Mouse (Mus musculus): ENCODE data around the gene Cyb5r1. TPM values are rescaled to one million over a fixed set of nuclear protein-coding genes. Genes with fewer than 3 reads are reported as not detected.

Gene Cyb5r1
- polyA plus RNA-seq, 1 experiment from 2014 or later: 36.7 TPM

- no peaks in the 10 kb centered on the region for H3K27me3 ChIP-seq (ENCODE audit: control insufficient read depth, insufficient read depth, low read length)
These were observed 1.0 kb downstream of the Cyb5r1 start for GRCm38 (mm10) chr1:134406414-134406771.

GRCm38 (mm10) chr1:134408080-134408479 is 2.7 kb downstream of the Cyb5r1 start:
- H3K27ac ChIP-seq (ENCODE audit: low read depth, low read length): peak overlapping the region; percentile 78
- H3K27me3 ChIP-seq (ENCODE audit: control insufficient read depth, insufficient read depth, low read length): no peaks in the 10 kb centered on the region
- peaks cover 25% of the 10 kb centered on the region; the same call in 1 of the 2 replicates for H3K36me3 ChIP-seq (ENCODE audit: control insufficient read depth, insufficient read depth, low read length)
- no peaks in the 10 kb centered on the region for H3K9me3 ChIP-seq (ENCODE audit: control insufficient read depth, low read length)
- WGBS: 46% methylated on average over 8 of the region's 8 CpGs
- no peak overlapping the region for H3K9ac ChIP-seq (ENCODE audit: low read depth, low read length)
- no peak overlapping the region; the same call in 1 of the 2 replicates for H3K4me2 ChIP-seq (replicated peaks; ENCODE audit: low read depth, low read length)
- H3K4me1 ChIP-seq (ENCODE audit: control insufficient read depth, insufficient read depth, low read length): peaks cover 13% of the 10 kb centered on the region
- peak; percentile 62 for ATAC-seq (ENCODE audit: low FRiP score, low TSS enrichment)
- no peak overlapping the region for H3K4me3 ChIP-seq (ENCODE audit: low read length)

More at GRCm38 (mm10) chr1:134406414-134406771, 1.0 kb downstream of the Cyb5r1 start:
- Histone ChIP-seq H3K9me3 (ENCODE audit: control insufficient read depth, low read length) (no peaks in the 10 kb centered on the region), H3K4me2 (replicated peaks; ENCODE audit: low read depth, low read length) (peak overlapping the region; percentile 74), H3K9ac (ENCODE audit: low read depth, low read length) (peak overlapping the region; percentile 56), H3K4me1 (ENCODE audit: control insufficient read depth, insufficient read depth, low read length) (peaks cover 13% of the 10 kb centered on the region), H3K27ac (ENCODE audit: low read depth, low read length) (peak overlapping the region; percentile 72; the same call in 1 of the 2 replicates), H3K36me3 (ENCODE audit: control insufficient read depth, insufficient read depth, low read length) (peaks cover 25% of the 10 kb centered on the region; the same call in 1 of the 2 replicates), H3K4me3 (ENCODE audit: low read length) (peak overlapping the region; percentile 59)
- 0 out of 2 replicates have a peak, but pooled peaks have one; percentile 21 for ATAC-seq (ENCODE audit: low FRiP score, low TSS enrichment)
- 33% methylated on average over 8 of the region's 8 CpGs for WGBS

GRCm38 (mm10) chr1:134411706-134412629 is 6.6 kb downstream of the Cyb5r1 start:
- Histone ChIP-seq H3K4me3 (ENCODE audit: low read length) (no peak overlapping the region), H3K4me2 (replicated peaks; ENCODE audit: low read depth, low read length) (no peak overlapping the region), H3K36me3 (ENCODE audit: control insufficient read depth, insufficient read depth, low read length) (peaks cover 25% of the 10 kb centered on the region; the same call in 1 of the 2 replicates), H3K4me1 (ENCODE audit: control insufficient read depth, insufficient read depth, low read length) (peaks cover 26% of the 10 kb centered on the region), H3K27ac (ENCODE audit: low read depth, low read length) (no peak overlapping the region), H3K9ac (ENCODE audit: low read depth, low read length) (no peak overlapping the region), H3K27me3 (ENCODE audit: control insufficient read depth, insufficient read depth, low read length) (no peaks in the 10 kb centered on the region), H3K9me3 (ENCODE audit: control insufficient read depth, low read length) (no peaks in the 10 kb centered on the region)
- WGBS: 87% methylated on average over 9 of the region's 9 CpGs
- ATAC-seq (ENCODE audit: low FRiP score, low TSS enrichment): no peak

GRCm38 (mm10) chr1:134414038-134414437 is 8.7 kb downstream of the Cyb5r1 start:
- ATAC-seq (ENCODE audit: low FRiP score, low TSS enrichment): no peak
- peak overlapping the region; percentile 95 for H3K27ac ChIP-seq (ENCODE audit: low read depth, low read length)
- peak overlapping the region; percentile 53; the same call in 1 of the 2 replicates for H3K4me2 ChIP-seq (replicated peaks; ENCODE audit: low read depth, low read length)
- no peaks in the 10 kb centered on the region for H3K27me3 ChIP-seq (ENCODE audit: control insufficient read depth, insufficient read depth, low read length)
- peaks cover 23% of the 10 kb centered on the region; the same call in 1 of the 2 replicates for H3K36me3 ChIP-seq (ENCODE audit: control insufficient read depth, insufficient read depth, low read length)
- WGBS: 34% methylated on average over 2 of the region's 2 CpGs
- no peak overlapping the region for H3K9ac ChIP-seq (ENCODE audit: low read depth, low read length)
- H3K4me3 ChIP-seq (ENCODE audit: low read length): no peak overlapping the region
- no peaks in the 10 kb centered on the region for H3K9me3 ChIP-seq (ENCODE audit: control insufficient read depth, low read length)
- peaks cover 32% of the 10 kb centered on the region for H3K4me1 ChIP-seq (ENCODE audit: control insufficient read depth, insufficient read depth, low read length)

GRCm38 (mm10) chr1:134414501-134415167 is 9.3 kb downstream of the Cyb5r1 start:
- peak overlapping the region; percentile 86 for H3K4me3 ChIP-seq (ENCODE audit: low read length)
- H3K36me3 ChIP-seq (ENCODE audit: control insufficient read depth, insufficient read depth, low read length): peaks cover 17% of the 10 kb centered on the region; the same call in 1 of the 2 replicates
- H3K4me1 ChIP-seq (ENCODE audit: control insufficient read depth, insufficient read depth, low read length): peaks cover 37% of the 10 kb centered on the region
- ATAC-seq (ENCODE audit: low FRiP score, low TSS enrichment): peak; percentile 37
- H3K27me3 ChIP-seq (ENCODE audit: control insufficient read depth, insufficient read depth, low read length): no peaks in the 10 kb centered on the region
- no peaks in the 10 kb centered on the region for H3K9me3 ChIP-seq (ENCODE audit: control insufficient read depth, low read length)
- peak overlapping the region; percentile 94 for H3K9ac ChIP-seq (ENCODE audit: low read depth, low read length)
- peak overlapping the region; percentile 53 for H3K4me2 ChIP-seq (replicated peaks; ENCODE audit: low read depth, low read length)
- WGBS: 14% methylated on average over 11 of the region's 11 CpGs
- H3K27ac ChIP-seq (ENCODE audit: low read depth, low read length): peak overlapping the region; percentile 95

GRCm38 (mm10) chr1:134415168-134415831 is 9.9 kb downstream of the Cyb5r1 start, which contains the start of gene Adipor1:
TSS of gene Adipor1 (plus strand) at chr1:134415378.
- H3K36me3 ChIP-seq (ENCODE audit: control insufficient read depth, insufficient read depth, low read length): peaks cover 10% of the 10 kb centered on the region; the same call in 1 of the 2 replicates
- no peaks in the 10 kb centered on the region for H3K27me3 ChIP-seq (ENCODE audit: control insufficient read depth, insufficient read depth, low read length)
- H3K4me2 ChIP-seq (replicated peaks; ENCODE audit: low read depth, low read length): peak within 1 kb of the TSS; percentile 81
- no peaks in the 10 kb centered on the region for H3K9me3 ChIP-seq (ENCODE audit: control insufficient read depth, low read length)
- H3K27ac ChIP-seq (ENCODE audit: low read depth, low read length): peak within 1 kb of the TSS; percentile 95
- peak; percentile 99 for ATAC-seq (ENCODE audit: low FRiP score, low TSS enrichment)
- peaks cover 42% of the 10 kb centered on the region for H3K4me1 ChIP-seq (ENCODE audit: control insufficient read depth, insufficient read depth, low read length)
- WGBS: under 1% methylated on average over 59 of the region's 77 CpGs
- peak within 1 kb of the TSS; percentile 94 for H3K9ac ChIP-seq (ENCODE audit: low read depth, low read length)
- H3K4me3 ChIP-seq (ENCODE audit: low read length): peak within 1 kb of the TSS; percentile 86

GRCm38 (mm10) chr1:134418414-134418975 is 13.1 kb downstream of the Cyb5r1 start:
- H3K27ac ChIP-seq (ENCODE audit: low read depth, low read length): no peak overlapping the region
- 76% methylated on average over 2 of the region's 2 CpGs for WGBS

GRCm38 (mm10) chr1:134419176-134419575 is 13.8 kb downstream of the Cyb5r1 start:
- WGBS: 65% methylated on average over 1 of the region's 1 CpGs
- Histone ChIP-seq H3K9me3 (ENCODE audit: control insufficient read depth, low read length) (no peaks in the 10 kb centered on the region), H3K9ac (ENCODE audit: low read depth, low read length) (no peak overlapping the region), H3K4me2 (replicated peaks; ENCODE audit: low read depth, low read length) (no peak overlapping the region), H3K4me1 (ENCODE audit: control insufficient read depth, insufficient read depth, low read length) (peaks cover 44% of the 10 kb centered on the region), H3K27me3 (ENCODE audit: control insufficient read depth, insufficient read depth, low read length) (no peaks in the 10 kb centered on the region), H3K4me3 (ENCODE audit: low read length) (no peak overlapping the region), H3K27ac (ENCODE audit: low read depth, low read length) (no peak overlapping the region; the same call in 1 of the 2 replicates), H3K36me3 (ENCODE audit: control insufficient read depth, insufficient read depth, low read length) (peaks cover 15% of the 10 kb centered on the region; the same call in 1 of the 2 replicates)
- no peak for ATAC-seq (ENCODE audit: low FRiP score, low TSS enrichment)

More at GRCm38 (mm10) chr1:134418414-134418975, 13.1 kb downstream of the Cyb5r1 start:
- Histone ChIP-seq H3K9me3 (ENCODE audit: control insufficient read depth, low read length) (no peaks in the 10 kb centered on the region), H3K36me3 (ENCODE audit: control insufficient read depth, insufficient read depth, low read length) (peaks cover 8% of the 10 kb centered on the region; the same call in 1 of the 2 replicates), H3K9ac (ENCODE audit: low read depth, low read length) (no peak overlapping the region), H3K4me2 (replicated peaks; ENCODE audit: low read depth, low read length) (no peak overlapping the region), H3K27me3 (ENCODE audit: control insufficient read depth, insufficient read depth, low read length) (no peaks in the 10 kb centered on the region), H3K4me1 (ENCODE audit: control insufficient read depth, insufficient read depth, low read length) (peaks cover 46% of the 10 kb centered on the region), H3K4me3 (ENCODE audit: low read length) (no peak overlapping the region)
- no peak for ATAC-seq (ENCODE audit: low FRiP score, low TSS enrichment)

Measured in kidney, embryonic 14.5 days (tissue).